ENCODE assay signal across 8 mouse cellular contexts in genomic region chr11:88151379-88152155, GRCm38 (mm10). TPM values are rescaled to one million over a fixed set of nuclear protein-coding genes. Genes with fewer than 3 reads are reported as not detected.
DNase-seq lines count a peak whose midpoint lies in the region; ATAC-seq and TF ChIP-seq lines count a peak whose summit lies in the region.

No protein-coding gene starts in this region.

- no peaks in the 10 kb centered on the region for H3K36me3 ChIP-seq in forebrain, embryonic 14.5 days (ENCODE audit: control insufficient read depth, insufficient read depth, low read length)
- H3K36me3 ChIP-seq in kidney, adult 2 months (ENCODE audit: control insufficient read depth, insufficient read depth, low read length): no peaks in the 10 kb centered on the region

- H3K27me3 ChIP-seq in forebrain, embryonic 14.5 days (replicated peaks; ENCODE audit: control insufficient read depth, insufficient read depth, low read length): no peaks in the 10 kb centered on the region
- H3K27me3 ChIP-seq in kidney, adult 2 months (replicated peaks; ENCODE audit: control insufficient read depth, insufficient read depth, low read length): no peaks in the 10 kb centered on the region

- 29% methylated on average over 7 of the region's 7 CpGs for WGBS in forebrain, embryonic 14.5 days
- 18% methylated on average over 7 of the region's 7 CpGs for WGBS in kidney, adult 2 months

- peak; percentile 21; the same call in 1 of the 2 replicates for ATAC-seq in forebrain, embryonic 14.5 days

- no peak overlapping the region for H3K4me2 ChIP-seq in forebrain, embryonic 14.5 days (ENCODE audit: low read length)

- H3K9ac ChIP-seq in forebrain, embryonic 14.5 days (ENCODE audit: low read length): peak overlapping the region; percentile 8; the same call in 1 of the 2 replicates

- TF ChIP-seq CTCF in left cerebral cortex, adult 2 months (IDR thresholded peaks at IDR 0.05): no peak
- no peak for TF ChIP-seq CTCF in kidney, adult 2 months (conservative IDR thresholded peaks at IDR 0.05; ENCODE audit: insufficient read depth, insufficient read length, low read depth, low read length)

- H3K4me1 ChIP-seq in forebrain, embryonic 14.5 days (ENCODE audit: control insufficient read depth, insufficient read depth, low read length): peaks cover 29% of the 10 kb centered on the region
- H3K4me1 ChIP-seq in kidney, adult 2 months (ENCODE audit: control insufficient read depth, insufficient read depth, low read length): peaks cover 43% of the 10 kb centered on the region

- intact Hi-C loops in left cerebral cortex, adult 2 months (cut with DNase I): no loop called here
- intact Hi-C loops in left cerebral cortex, postnatal 4 days (cut with DNase I): no loop called here

- no peak for TF ChIP-seq POLR2A in kidney, adult 2 months (IDR thresholded peaks at IDR 0.05; ENCODE audit: low read depth, low read length)

- no peak for DNase-seq in left cerebral cortex, adult 2 months (ENCODE audit: extremely low spot score in 1 of 2, low spot score in 2 of 2)
- DNase-seq in left cerebral cortex, postnatal 4 days: no peak
- DNase-seq in forebrain, embryonic 14.5 days (ENCODE audit: low spot score): peak; percentile 51
- peak; percentile 94 for DNase-seq in kidney, adult 2 months
- peak; percentile 88 for DNase-seq in lung, postnatal 36 days
- DNase-seq in layer of hippocampus, adult 18-20 months (ENCODE audit: low spot score in 2 of 2): no peak
- DNase-seq in ovary, adult 18-20 months (ENCODE audit: low spot score): no peak
- no peak for DNase-seq in layer of hippocampus, adult 11-12 months (ENCODE audit: low spot score)

- no peaks in the 10 kb centered on the region for H3K9me3 ChIP-seq in forebrain, embryonic 14.5 days (replicated peaks; ENCODE audit: control insufficient read depth, low read length)

- peak overlapping the region; percentile 40; the same call in 1 of the 2 replicates for H3K27ac ChIP-seq in left cerebral cortex, adult 2 months
- peak overlapping the region; percentile 30; the same call in 1 of the 2 replicates for H3K27ac ChIP-seq in forebrain, embryonic 14.5 days (ENCODE audit: low read depth, low read length)
- peak overlapping the region; percentile 98 for H3K27ac ChIP-seq in kidney, adult 2 months (ENCODE audit: insufficient read depth, low read depth, low read length)

- no peak overlapping the region for H3K4me3 ChIP-seq in left cerebral cortex, adult 2 months
- no peak overlapping the region for H3K4me3 ChIP-seq in forebrain, embryonic 14.5 days (ENCODE audit: low read depth, low read length)
- no peak overlapping the region for H3K4me3 ChIP-seq in kidney, adult 2 months (ENCODE audit: insufficient read depth, low read depth, low read length)

RNA-seq across cellular contexts. Expression of gene Mrps23, which starts 52.6 kb away (rescaled TPM):
- total RNA-seq in left cerebral cortex, adult 2 months (2021): 10 to 100 TPM; 66.4 to 71.1 TPM
- 10 to 100 TPM; 55.2 to 65.1 TPM for total RNA-seq in left cerebral cortex, postnatal 4 days (2021)
- 75.5 and 80.8 TPM in 2 replicates for polyA plus RNA-seq in forebrain, embryonic 14.5 days (2014; fragmentation: Nextera tagmentation; extraction: Ambion mirVana)
- polyA plus RNA-seq in kidney, adult 2 months (2012; rRNA removed): 53.0 and 61.6 TPM in 2 replicates
- total RNA-seq in layer of hippocampus, adult 18-20 months (2021): 10 to 100 TPM; 63.8 to 77.8 TPM

RNA-seq across cellular contexts. Expression of gene Cuedc1, which starts 53.7 kb away (rescaled TPM):
- total RNA-seq in left cerebral cortex, adult 2 months (2021): 10 to 100 TPM; 31.4 to 31.7 TPM
- 10 to 100 TPM; 65.4 to 69.7 TPM for total RNA-seq in left cerebral cortex, postnatal 4 days (2021)
- polyA plus RNA-seq in forebrain, embryonic 14.5 days (2014; fragmentation: Nextera tagmentation; extraction: Ambion mirVana): 13.0 and 18.6 TPM in 2 replicates
- polyA plus RNA-seq in kidney, adult 2 months (2012; rRNA removed): 16.5 and 18.5 TPM in 2 replicates
- 10 to 100 TPM; 27.9 to 31.8 TPM for total RNA-seq in layer of hippocampus, adult 18-20 months (2021)

Comparison
In these comparisons a context has a peak if more than half of its experiments do, and no peak if none do; other contexts are left out.
1. DNase-seq: peak in forebrain, embryonic 14.5 days (single experiment), kidney, adult 2 months (single experiment) and lung, postnatal 36 days (single experiment); none in left cerebral cortex, adult 2 months (0 of 2), left cerebral cortex, postnatal 4 days (single experiment), layer of hippocampus, adult 18-20 months (0 of 2), ovary, adult 18-20 months (single experiment) and layer of hippocampus, adult 11-12 months (single experiment).
2. H3K27ac ChIP-seq: peak in every context shown above with its lines; median percentile 98 in kidney, adult 2 months; 40 in left cerebral cortex, adult 2 months; 30 in forebrain, embryonic 14.5 days.